Mouse (Mus musculus) midbrain, embryonic 16.5 days (tissue): ENCODE results near the gene Ccdc83. TPM values are rescaled to one million over a fixed set of nuclear protein-coding genes. Genes with fewer than 3 reads are reported as not detected.

Experiments
- ATAC-seq: fragments of 200-750 bp; cut with Nextera tagmentation; 2 replicates; pipeline ENCODE4 v1.8.0; 2017; ENCODE audit warnings: moderate TSS enrichment
- H3K27ac ChIP-seq: fragments of 300-500 bp; sonication (generic); 2 replicates; pipeline ENCODE4 v1.5.1; 2014; ENCODE audit warnings: mild to moderate bottlenecking, low read length, mixed read lengths
- H3K27me3 ChIP-seq: fragments of 300-500 bp; sonication (generic); 2 replicates; pipeline ENCODE4 v1.6.1; 2014; ENCODE audit warnings: low read depth, low read length, mixed read lengths; ENCODE audit not compliant: control insufficient read depth, insufficient read depth
- H3K36me3 ChIP-seq: fragments of 300-500 bp; sonication (generic); 2 replicates; pipeline ENCODE4 v1.6.1; 2014; ENCODE audit warnings: mild to moderate bottlenecking, low read length, moderate library complexity, mixed read lengths; ENCODE audit not compliant: control insufficient read depth, insufficient read depth
- H3K4me1 ChIP-seq: fragments of 300-500 bp; sonication (generic); 2 replicates; pipeline ENCODE4 v1.6.1; 2014; ENCODE audit warnings: mild to moderate bottlenecking, low read length, mixed read lengths; ENCODE audit not compliant: control insufficient read depth, insufficient read depth
- H3K4me2 ChIP-seq: fragments of 300-500 bp; sonication (generic); 2 replicates; pipeline ENCODE4 v1.6.1; 2014; ENCODE audit warnings: mild to moderate bottlenecking, low read length, mixed read lengths
- H3K4me3 ChIP-seq: fragments of 300-500 bp; sonication (generic); 2 replicates; pipeline ENCODE4 v1.5.1; 2014; ENCODE audit warnings: low read depth, mild to moderate bottlenecking, low read length, moderate library complexity, mixed read lengths
- H3K9ac ChIP-seq: fragments of 300-500 bp; sonication (generic); 2 replicates; pipeline ENCODE4 v1.6.1; 2014; ENCODE audit warnings: low read depth, low read length, mixed read lengths
- H3K9me3 ChIP-seq: fragments of 300-500 bp; sonication (generic); replicated peaks from 2 replicates; pipeline ENCODE4 v1.6.1; 2014; ENCODE audit warnings: mild to moderate bottlenecking, low read length, mixed read lengths; ENCODE audit not compliant: control insufficient read depth, poor library complexity, severe bottlenecking
- WGBS: fragments of 180-500 bp; shearing (Covaris S2); extraction: QIAGEN DNeasy Blood & Tissue Kit; methylation state at CpG from one replicate; pipeline ENCODE4 v1.1.7; 2014; 5-methylcytosine and 5-hydroxymethylcytosine counted together
- polyA plus RNA-seq: library from polyadenylated mRNA; unstranded; fragments of >200 nt; fragmentation: Nextera tagmentation; extraction: Ambion mirVana; gene quantifications from 2 replicates; pipeline ENCODE4 v1.2.1, GENCODE M21; 2015

The Ccdc83 gene
- not detected in 2 replicates for polyA plus RNA-seq

DNA sequence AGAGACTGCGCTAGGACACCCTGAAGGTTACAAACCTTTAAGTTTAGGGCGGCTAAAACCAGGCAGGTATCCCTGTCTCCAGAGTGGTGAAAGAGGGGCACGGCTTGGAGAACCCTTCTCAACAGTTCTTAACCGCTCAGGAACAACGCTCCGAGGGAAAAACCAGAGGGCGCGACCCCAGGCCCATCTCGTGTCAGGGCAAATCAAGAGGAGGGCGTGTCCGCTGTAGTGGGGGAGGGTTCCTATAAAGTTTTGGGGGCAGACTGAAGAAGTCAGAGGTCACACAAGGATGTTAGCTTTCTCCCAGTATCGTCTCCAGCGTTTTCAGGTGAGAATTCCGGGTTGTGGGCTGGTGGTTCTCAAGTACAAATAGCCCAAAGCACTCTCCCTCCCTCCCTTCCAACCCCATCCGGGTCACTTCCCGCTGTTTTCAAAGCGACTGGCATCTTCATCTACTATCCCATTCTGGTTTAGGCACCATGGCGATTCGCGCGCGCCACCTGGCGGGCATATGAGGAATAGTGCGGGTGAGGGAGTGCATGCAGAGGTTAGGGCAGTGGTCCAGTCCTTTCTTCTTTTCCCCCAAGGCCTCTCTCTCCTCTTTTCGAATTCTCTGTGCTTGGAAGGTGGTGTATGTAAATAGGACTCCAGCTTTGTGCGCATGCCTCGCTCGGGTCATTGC lies at the start of gene Ccdc83:
Gene Ccdc83 (minus strand): TSS at position 489 of the 682 bp plus-strand sequence.
- WGBS: 7% methylated on average over 28 of the region's 28 CpGs
- H3K4me2 ChIP-seq: peak within 1 kb of the TSS; percentile 57
- ATAC-seq: peak; percentile 84
- H3K4me3 ChIP-seq: peak within 1 kb of the TSS; percentile 20
- no peaks in the 10 kb centered on the region for H3K27me3 ChIP-seq
- no peak within 1 kb of the TSS for H3K27ac ChIP-seq
- no peaks in the 10 kb centered on the region for H3K9me3 ChIP-seq
- H3K9ac ChIP-seq: peak within 1 kb of the TSS; percentile 12; the same call in 1 of the 2 replicates
- H3K4me1 ChIP-seq: peaks cover 7% of the 10 kb centered on the region
- no peaks in the 10 kb centered on the region for H3K36me3 ChIP-seq

DNA sequence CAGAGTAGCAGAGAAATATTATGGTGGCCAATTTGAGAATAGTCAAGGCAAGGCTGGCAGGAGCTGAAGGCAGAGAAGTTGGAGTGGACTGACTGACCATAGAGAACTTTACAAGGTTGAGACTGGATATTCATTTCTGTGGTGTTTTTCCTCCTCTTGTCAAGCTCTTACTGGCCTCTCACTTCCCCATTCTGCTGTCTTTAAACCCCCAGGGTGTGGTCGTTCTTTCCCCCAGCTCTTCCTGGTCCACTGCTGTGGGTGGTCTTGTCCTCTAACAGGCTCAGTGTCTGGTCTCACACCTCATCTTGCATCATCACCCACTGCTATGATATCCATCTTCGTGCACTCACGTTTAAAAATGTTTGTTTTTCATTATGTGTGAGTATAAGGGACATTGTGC lies 47.8 kb upstream of the Ccdc83 start:
- no peaks in the 10 kb centered on the region for H3K4me1 ChIP-seq
- H3K9me3 ChIP-seq: no peaks in the 10 kb centered on the region
- ATAC-seq: no peak
- H3K4me2 ChIP-seq: no peak overlapping the region
- WGBS: 75% methylated on average over 3 of the region's 3 CpGs
- H3K9ac ChIP-seq: no peak overlapping the region
- H3K4me3 ChIP-seq: no peak overlapping the region
- no peak overlapping the region for H3K27ac ChIP-seq
- H3K36me3 ChIP-seq: no peaks in the 10 kb centered on the region
- no peaks in the 10 kb centered on the region for H3K27me3 ChIP-seq

DNA sequence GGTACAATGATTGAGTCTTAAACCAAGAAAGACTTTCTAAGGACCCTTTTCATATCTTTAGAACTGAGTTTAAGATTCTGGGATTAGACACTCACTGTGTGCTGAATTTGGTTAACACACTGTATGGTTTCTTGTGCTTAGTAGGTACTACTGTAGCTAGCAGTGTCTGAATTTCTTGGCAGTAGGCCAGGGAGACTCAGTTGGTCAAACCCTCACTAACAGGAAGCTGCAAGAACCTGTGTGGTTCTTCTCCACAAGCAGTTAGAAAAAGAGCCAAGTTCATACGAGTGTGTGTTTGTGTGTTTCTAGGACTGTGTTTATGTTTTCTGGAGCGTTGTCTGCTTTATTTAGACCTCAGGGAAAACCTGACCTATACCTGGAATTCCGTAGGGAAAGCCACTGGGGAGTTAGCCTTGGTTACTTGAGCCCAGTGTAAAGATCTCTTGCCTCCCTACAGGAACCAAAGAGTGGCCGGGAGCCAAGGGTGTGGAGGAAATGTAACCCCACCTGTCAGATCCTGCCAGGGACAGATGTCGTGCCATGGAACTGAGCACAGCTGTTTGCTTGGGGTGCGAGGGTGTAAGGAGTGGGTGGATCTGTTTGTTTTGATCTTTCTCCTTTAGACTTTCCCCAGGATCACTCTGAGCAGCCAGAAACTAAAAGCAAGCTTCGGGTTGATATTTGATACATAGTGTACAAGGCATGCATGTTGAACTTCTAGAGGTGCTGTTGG lies 46.7 kb upstream of the Ccdc83 start:
- Histone ChIP-seq H3K4me1 (no peaks in the 10 kb centered on the region), H3K27ac (no peak overlapping the region), H3K4me3 (no peak overlapping the region), H3K9ac (no peak overlapping the region), H3K9me3 (no peaks in the 10 kb centered on the region), H3K4me2 (no peak overlapping the region), H3K36me3 (no peaks in the 10 kb centered on the region), H3K27me3 (no peaks in the 10 kb centered on the region)
- ATAC-seq: no peak
- 87% methylated on average over 7 of the region's 7 CpGs for WGBS

DNA sequence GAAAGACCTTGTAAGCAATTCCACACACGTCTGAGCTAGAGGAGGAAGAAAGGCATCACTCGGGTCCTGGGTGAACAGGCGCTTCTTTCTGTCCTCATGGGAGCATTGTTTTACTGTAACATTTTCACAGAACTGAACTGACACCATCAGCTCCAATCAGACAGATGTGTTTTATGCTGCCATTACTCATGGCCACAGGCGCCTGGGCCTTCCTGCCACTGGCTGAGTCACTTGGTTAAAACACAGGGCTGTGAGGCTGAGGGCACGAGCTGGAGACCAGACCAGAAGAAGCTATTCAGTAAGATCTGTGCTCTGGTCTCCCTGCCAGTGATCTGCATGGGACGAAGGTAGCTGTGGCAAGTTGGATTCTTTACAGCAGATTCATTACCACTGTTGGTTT lies 42.4 kb upstream of the Ccdc83 start:
- H3K4me1 ChIP-seq: peaks cover under 1% of the 10 kb centered on the region; the same call in 1 of the 2 replicates
- no peak overlapping the region for H3K9ac ChIP-seq
- H3K27me3 ChIP-seq: peaks cover 4% of the 10 kb centered on the region; the same call in 1 of the 2 replicates
- H3K36me3 ChIP-seq: no peaks in the 10 kb centered on the region
- no peak overlapping the region for H3K27ac ChIP-seq
- H3K4me2 ChIP-seq: no peak overlapping the region
- ATAC-seq: no peak
- WGBS: 72% methylated on average over 6 of the region's 6 CpGs
- H3K4me3 ChIP-seq: no peak overlapping the region
- no peaks in the 10 kb centered on the region for H3K9me3 ChIP-seq

DNA sequence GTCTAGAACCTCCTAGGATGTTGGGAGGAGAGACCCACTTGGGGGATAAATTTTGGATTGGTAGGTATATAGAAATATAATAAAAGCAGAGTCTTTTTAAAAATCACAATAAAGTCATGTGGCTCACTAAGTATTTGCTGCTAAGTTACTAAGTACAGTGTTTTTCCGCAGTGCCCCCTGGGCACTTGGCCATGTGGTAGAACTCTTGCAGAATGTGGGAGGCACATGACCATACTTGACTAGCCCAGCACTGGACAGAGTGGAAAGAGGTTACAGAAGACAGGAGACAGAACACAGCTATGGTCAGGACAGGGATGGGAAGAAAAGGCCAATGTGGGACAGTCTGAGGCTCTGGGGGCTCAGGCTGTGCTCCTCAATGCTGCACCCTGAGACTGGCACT lies 41.4 kb upstream of the Ccdc83 start:
- ATAC-seq: no peak
- H3K4me1 ChIP-seq: peaks cover 6% of the 10 kb centered on the region
- no peak overlapping the region for H3K9ac ChIP-seq
- H3K36me3 ChIP-seq: no peaks in the 10 kb centered on the region
- H3K9me3 ChIP-seq: no peaks in the 10 kb centered on the region
- H3K27me3 ChIP-seq: peaks cover 9% of the 10 kb centered on the region; the same call in 1 of the 2 replicates
- 90% methylated on average over 1 of the region's 1 CpGs for WGBS
- H3K4me3 ChIP-seq: no peak overlapping the region
- no peak overlapping the region for H3K4me2 ChIP-seq
- no peak overlapping the region for H3K27ac ChIP-seq

DNA sequence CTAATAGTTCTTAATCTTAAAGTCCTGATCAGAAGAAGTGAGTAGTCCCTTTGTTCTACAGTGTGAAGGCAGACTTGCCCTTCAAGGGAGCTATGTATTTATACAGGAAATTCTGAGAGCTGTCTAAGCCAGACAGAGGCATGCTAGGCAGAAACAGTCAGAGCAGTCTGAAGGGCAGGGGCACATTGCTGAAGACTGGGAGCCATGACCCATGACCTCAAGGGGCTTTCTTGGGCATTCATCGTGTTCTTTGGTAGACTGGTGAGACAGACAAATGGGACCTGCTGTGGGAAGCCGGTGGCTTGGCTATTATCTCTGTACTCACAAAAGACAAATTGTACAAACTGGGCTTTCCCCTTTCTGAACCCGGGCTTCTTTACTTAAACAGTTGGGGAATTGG lies 40.5 kb upstream of the Ccdc83 start:
- no peaks in the 10 kb centered on the region for H3K9me3 ChIP-seq
- ATAC-seq: no peak
- no peak overlapping the region for H3K4me2 ChIP-seq
- peaks cover 6% of the 10 kb centered on the region for H3K4me1 ChIP-seq
- no peak overlapping the region for H3K4me3 ChIP-seq
- H3K27ac ChIP-seq: no peak overlapping the region
- no peaks in the 10 kb centered on the region for H3K36me3 ChIP-seq
- H3K9ac ChIP-seq: no peak overlapping the region
- H3K27me3 ChIP-seq: peaks cover 9% of the 10 kb centered on the region; the same call in 1 of the 2 replicates
- WGBS: 0% methylated on average over 3 of the region's 3 CpGs

DNA sequence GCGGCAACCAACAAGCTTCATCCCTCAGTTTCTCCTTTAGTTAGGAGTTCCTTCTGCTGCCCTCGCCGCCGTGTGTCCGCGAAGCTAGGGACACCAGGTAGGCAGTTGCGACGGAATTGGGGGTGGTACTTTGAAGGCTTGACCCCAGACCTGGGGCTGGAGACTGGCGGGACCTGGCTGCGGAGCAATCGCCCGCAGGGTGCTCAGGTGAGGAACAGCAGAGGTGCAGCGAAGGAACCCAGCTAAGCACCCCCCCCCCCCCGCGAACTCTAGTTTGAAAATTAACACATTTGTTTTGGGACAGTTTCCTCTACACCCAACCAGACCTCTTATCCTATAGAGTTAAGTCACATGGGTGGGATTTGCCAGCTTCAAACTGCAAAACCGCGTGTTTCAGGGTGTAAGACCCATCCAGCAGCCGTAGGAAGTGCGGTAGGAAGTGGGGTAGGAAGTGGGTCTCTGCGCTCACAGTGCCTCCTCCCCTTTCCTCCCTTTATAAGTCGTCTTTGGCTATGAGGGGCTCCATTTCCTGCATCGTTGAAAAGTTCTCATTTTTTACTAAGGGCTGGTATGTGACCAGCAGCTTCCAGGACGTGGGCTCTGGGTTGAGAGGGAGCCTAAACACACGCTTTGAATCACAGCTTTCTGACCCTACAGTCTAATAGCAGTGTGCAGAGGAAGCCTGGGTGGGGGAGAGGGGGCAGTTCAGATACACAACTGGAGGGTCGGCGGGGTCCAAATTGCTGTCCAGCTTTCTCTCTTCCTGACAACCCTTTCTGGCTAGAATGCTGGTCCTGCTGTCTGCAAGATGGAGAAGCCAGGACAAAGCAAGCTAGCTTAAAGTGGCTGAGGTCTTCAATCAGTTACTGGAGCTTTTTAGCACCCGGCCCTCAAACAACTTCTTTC lies 37.3 kb upstream of the Ccdc83 start:
- no peak overlapping the region for H3K27ac ChIP-seq
- no peaks in the 10 kb centered on the region for H3K9me3 ChIP-seq
- peak; percentile 67 for ATAC-seq
- peaks cover 6% of the 10 kb centered on the region for H3K4me1 ChIP-seq
- no peaks in the 10 kb centered on the region for H3K36me3 ChIP-seq
- H3K9ac ChIP-seq: peak overlapping the region; percentile 65
- peaks cover 9% of the 10 kb centered on the region; the same call in 1 of the 2 replicates for H3K27me3 ChIP-seq
- peak overlapping the region; percentile 96 for H3K4me2 ChIP-seq
- peak overlapping the region; percentile 56 for H3K4me3 ChIP-seq
- 5% methylated on average over 27 of the region's 27 CpGs for WGBS

DNA sequence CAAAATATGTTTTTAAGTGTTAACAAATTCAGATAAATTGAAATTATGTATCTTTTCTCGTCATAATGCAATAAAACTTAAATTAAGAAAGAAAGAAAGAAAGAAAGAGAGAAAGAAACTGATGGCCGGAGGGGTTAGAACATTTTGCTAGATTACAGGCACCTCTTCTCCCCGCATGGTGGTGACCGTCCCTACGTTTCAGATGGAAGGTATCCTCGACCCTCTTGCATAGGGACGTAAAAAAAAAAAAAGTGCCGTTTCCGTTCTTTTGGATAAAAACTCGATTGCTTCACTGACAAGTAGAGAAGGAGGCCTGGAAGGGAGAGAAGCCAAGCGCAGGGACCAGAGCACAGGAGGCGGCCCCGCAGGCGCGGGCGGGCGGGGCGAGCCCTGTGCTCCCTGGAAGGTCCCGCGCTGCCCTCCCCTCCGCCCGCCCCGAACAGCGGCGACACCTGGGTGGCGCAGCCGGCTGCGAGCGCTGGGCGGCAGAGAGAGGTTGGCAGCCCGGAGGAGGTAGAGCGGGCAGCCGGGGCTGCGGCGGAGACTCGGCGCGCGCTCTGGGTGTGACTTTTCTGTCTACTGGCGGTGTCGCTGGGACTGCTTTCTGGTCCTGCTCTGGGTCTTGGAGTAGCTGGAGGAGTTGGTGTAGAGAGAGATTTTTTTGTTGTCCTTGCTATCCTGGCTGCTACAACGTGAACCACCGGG lies 36.5 kb upstream of the Ccdc83 start, which contains the start of gene Sytl2:
Gene Sytl2 (plus strand): TSS at position 311 of the 705 bp plus-strand sequence.
- WGBS: 2% methylated on average over 41 of the region's 43 CpGs
- H3K4me2 ChIP-seq: peak within 1 kb of the TSS; percentile 96

More for the DNA sequence above, 36.5 kb upstream of the Ccdc83 start, which contains the start of gene Sytl2:
- H3K36me3 ChIP-seq: no peaks in the 10 kb centered on the region
- no peak within 1 kb of the TSS for H3K27ac ChIP-seq
- peak within 1 kb of the TSS; percentile 65 for H3K9ac ChIP-seq
- H3K4me1 ChIP-seq: peaks cover 6% of the 10 kb centered on the region
- H3K27me3 ChIP-seq: peaks cover 9% of the 10 kb centered on the region; the same call in 1 of the 2 replicates
- H3K4me3 ChIP-seq: peak within 1 kb of the TSS; percentile 56
- H3K9me3 ChIP-seq: no peaks in the 10 kb centered on the region; the same call in 1 of the 2 replicates
- peak; percentile 93 for ATAC-seq
